Mouse (Mus musculus) retina, embryonic 14.5 days (tissue): ENCODE measurements at regions not wholly inside any gene's neighbourhood (a gene's known extent, or its start where the extent isn't known, plus 50 kb on each side); places are given as distances from the start of the nearest gene placed in this dataset.
A peak's percentile ranks its signal among the peaks of the same experiment; 100 is the strongest.

Experiments
- DNase-seq: peaks from one replicate; pipeline ENCODE4 v3.0.0-alpha.2; 2015; ENCODE audit warnings: low spot score

GRCm38 (mm10) chr15:17569205-17569604 is 840.6 kb downstream of the Cdh9 start:
- no peak for DNase-seq

- DNase-seq = no peak
These were observed 860.1 kb downstream of the Cdh9 start for GRCm38 (mm10) chr15:17588617-17589016.

- DNase-seq = peak; percentile 20
These were observed 875.8 kb downstream of the Cdh9 start for GRCm38 (mm10) chr15:17604402-17604801.

DNA sequence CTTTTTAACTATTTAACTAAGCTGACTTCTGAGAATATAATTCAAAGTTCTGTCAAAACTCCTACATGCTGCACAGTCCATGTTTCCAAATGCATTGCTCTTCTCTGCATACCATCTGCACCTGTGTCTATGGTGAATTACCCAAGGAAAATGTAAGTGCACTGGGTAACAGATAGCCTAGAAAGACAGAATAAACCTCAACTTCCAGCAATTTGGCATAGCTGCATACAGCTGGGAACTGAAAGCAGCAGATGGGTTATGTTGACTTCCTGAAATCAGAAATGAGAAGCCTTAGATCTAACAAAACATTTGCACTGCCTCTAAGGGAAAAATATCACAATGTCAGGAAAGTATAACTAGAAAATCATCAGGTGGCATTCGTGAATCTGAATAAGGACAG is 886.4 kb downstream of the Cdh9 start:
- no peak for DNase-seq

GRCm38 (mm10) chr15:17641218-17641617 is 912.7 kb downstream of the Cdh9 start:
- DNase-seq = no peak
